Mouse (Mus musculus) brain, embryonic 18.5 days (tissue): ENCODE measurements at regions not wholly inside any gene's neighbourhood (a gene's known extent, or its start where the extent isn't known, plus 50 kb on each side); places are given as distances from the start of the nearest gene placed in this dataset.
A peak's percentile ranks its signal among the peaks of the same experiment; 100 is the strongest.
"Not testable (repeated sequence)": the region's sequence is repeated elsewhere in the genome, so short reads cannot be mapped to it uniquely, and the experiment has no call there.

Source experiments
- DNase-seq: peaks from one replicate; pipeline ENCODE4 v3.0.0-alpha.2; 2012; ENCODE audit warnings: low read depth, low spot score

GRCm38 (mm10) chr13:28840142-28840541, 113.4 kb downstream of the Sox4 start:
- no peak for DNase-seq

GRCm38 (mm10) chr13:28839084-28839483, 114.4 kb downstream of the Sox4 start:
- no peak for DNase-seq

- DNase-seq: no peak
Observed at GRCm38 (mm10) chr13:28838216-28838615, 115.3 kb downstream of the Sox4 start.

DNA sequence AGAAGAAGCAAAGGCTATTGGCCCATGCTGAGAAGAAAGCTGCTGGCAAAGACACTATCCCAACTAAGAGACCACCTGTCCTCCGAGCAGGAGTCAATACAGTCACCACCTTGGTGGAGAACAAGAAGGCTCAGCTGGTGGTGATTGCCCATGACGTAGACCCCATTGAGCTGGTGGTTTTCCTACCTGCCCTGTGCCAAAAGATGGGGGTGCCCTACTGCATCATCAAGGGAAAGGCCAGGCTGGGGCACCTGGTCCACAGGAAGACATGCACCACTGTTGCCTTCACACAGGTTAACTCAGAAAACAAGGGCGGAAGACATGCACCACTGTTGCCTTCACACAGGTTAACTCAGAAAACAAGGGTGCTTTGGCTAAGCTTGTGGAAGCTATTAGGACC, 116.3 kb downstream of the Sox4 start:
- DNase-seq: not testable (repeated sequence)

DNA sequence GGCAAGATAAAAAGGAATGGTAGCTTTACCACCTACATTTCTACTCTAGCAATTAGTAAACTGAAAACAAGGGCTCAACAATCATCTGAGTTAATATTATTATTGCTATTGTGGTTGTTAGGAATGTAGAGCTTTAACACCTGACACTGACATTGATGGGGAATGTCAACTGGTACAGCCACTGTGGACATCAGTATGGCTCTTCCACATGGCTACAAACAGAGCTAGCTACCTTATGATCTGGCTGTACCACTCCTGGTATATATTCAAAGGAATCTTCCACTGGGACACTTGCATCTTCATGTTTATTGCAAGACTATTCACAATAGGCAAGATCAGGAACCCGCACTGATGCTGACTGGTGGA, 119.8 kb downstream of the Sox4 start:
- DNase-seq: no peak

- DNase-seq: no peak
Observed at GRCm38 (mm10) chr13:28832855-28833699, 120.4 kb downstream of the Sox4 start.

- no peak for DNase-seq
Observed at GRCm38 (mm10) chr13:28826284-28826683, 127.2 kb downstream of the Sox4 start.

DNA sequence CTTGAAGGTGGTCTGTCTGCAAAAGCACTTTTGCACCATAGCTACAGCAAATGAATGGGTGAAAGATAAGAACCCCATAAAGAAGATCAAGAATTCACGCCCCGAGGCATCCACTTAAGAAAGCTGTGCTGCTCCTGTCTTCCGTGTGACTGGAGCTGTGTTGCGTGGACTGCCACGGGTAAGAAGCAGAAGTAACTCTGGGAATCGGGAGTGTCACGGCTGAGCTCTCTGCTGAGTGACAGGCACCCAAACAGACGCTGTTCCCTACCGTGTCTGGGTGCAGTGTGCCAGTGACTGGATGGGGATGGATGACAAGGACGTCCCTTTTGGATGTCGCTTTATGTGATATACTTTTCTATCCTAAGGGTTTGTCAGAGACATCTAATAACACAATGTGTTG, 129.5 kb downstream of the Sox4 start:
- no peak for DNase-seq

- no peak for DNase-seq
Observed at GRCm38 (mm10) chr13:28823311-28823880, 130.1 kb downstream of the Sox4 start.

GRCm38 (mm10) chr13:28820868-28821533, 132.5 kb downstream of the Sox4 start:
- no peak for DNase-seq

DNA sequence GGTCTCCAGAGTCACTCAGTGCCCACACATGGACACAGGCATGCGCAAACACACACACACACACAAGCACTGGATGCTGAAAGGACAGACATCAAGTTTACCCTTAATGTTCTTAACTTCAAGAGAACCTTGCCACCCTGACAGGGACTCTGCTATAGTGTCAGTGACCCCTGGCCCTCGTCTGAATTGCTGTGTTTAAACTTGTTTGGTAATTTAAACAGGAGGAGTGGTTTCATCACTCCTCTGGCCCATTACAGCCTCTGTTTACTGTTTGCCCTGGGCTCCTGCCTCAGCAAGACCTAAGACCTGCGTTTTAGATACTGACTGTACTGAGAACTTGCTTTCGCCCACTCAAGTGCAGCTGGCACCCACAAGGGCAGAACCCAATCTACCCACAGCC, 139.4 kb downstream of the Sox4 start:
- DNase-seq: no peak

GRCm38 (mm10) chr13:28811667-28812575, 141.6 kb downstream of the Sox4 start:
- no peak for DNase-seq

GRCm38 (mm10) chr13:28811081-28811439, 142.5 kb downstream of the Sox4 start:
- no peak for DNase-seq

DNA sequence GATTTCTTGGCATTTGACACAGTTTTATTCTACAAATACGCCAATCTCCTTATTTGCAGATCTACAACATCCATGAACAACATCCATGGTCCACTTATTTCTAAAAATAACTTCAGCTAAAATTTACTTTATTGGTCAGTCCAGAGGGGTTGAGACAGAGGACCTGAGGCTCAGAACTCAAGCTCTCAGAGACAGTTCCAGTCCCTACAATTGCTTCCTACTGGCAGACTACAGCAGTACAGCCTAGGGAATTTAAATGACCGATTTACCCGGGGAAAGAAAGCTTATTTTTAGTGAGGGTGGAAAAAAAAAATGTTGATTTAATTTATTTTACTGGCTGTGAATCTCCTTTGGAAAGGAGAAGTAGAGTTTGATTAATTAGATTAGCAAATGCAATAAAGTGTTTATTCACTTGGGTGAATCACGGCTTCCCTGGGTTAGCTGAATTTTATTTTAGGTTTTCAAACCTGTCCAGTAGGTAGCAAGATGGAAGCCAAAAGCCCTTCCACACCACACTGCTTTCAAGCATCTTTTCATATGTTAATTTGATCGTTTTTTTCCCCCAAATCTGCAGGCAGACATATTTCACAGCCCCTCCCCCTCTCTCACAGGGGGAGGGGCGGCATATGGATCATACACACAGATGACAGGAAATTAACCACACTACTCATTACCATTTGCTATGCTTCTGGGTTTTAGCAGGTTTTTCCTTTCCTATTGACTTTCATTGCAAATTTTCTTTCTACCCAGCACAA, 143.0 kb downstream of the Sox4 start:
- peak; percentile 77 for DNase-seq

GRCm38 (mm10) chr13:28805302-28805701, 148.2 kb downstream of the Sox4 start:
- DNase-seq: no peak

- no peak for DNase-seq
Observed at GRCm38 (mm10) chr13:28801210-28801954, 152.1 kb downstream of the Sox4 start.

GRCm38 (mm10) chr13:28800676-28801075, 152.8 kb downstream of the Sox4 start:
- no peak for DNase-seq

GRCm38 (mm10) chr13:28799474-28799873, 154.0 kb downstream of the Sox4 start:
- DNase-seq: no peak

DNA sequence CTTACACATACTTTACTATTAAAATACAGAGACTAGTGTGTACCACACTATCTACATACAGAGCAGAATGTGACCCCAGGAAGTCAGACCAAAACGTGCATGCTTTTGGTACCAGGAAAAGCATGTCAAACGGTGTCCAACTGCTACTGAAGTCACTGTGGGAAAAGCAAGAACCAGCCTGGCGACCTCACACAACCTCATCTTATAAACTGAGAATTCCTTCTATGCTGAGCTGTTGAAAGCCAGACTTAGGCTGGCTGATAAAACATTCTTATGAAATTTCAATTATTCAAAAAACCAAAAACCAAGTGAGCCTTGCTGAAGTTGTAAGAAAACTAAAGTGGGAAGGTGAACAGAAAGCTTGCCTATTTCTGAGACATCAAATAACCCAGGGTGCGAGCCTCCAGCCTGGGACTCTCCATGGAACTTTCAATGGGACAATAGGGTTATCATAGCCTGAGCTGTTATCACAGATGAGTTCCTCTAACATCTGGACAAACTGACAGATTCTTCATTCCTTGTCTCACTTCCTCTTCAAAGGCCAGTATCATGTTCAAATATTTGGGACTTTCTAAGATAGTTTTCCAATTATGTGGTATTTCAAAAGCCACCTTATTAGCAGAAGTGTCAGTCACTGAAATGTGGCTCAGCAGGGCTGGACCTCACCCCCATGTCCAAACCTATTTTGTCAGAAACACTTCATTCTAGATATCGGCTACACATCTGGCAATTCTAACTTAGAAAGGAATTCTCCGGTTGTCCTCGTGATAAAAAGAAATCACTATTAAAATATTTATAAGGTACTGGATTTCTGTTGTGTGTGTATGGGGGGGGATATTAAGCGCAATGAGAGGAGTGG, 155.7 kb downstream of the Sox4 start:
- DNase-seq: no peak
